Mouse (Mus musculus) mammary gland, adult 2 months (tissue): ENCODE results near the gene Olfr849. TPM values are rescaled to one million over a fixed set of nuclear protein-coding genes. Genes with fewer than 3 reads are reported as not detected.

ENCODE experiments used
- polyA plus RNA-seq: library from polyadenylated mRNA; depleted of rRNA; stranded (reverse); fragments of >200 nt; gene quantifications from 2 replicates; pipeline ENCODE4 v1.2.3, GENCODE M21; 2012; ENCODE audit warnings: low replicate concordance; rRNA removed

Olfr849 gene
- not detected in 2 replicates for polyA plus RNA-seq

GRCm38 (mm10) chr9:19439966-19440365, at the start of gene Olfr849:
Gene Olfr849 (plus strand): TSS chr9:19440266.

DNA sequence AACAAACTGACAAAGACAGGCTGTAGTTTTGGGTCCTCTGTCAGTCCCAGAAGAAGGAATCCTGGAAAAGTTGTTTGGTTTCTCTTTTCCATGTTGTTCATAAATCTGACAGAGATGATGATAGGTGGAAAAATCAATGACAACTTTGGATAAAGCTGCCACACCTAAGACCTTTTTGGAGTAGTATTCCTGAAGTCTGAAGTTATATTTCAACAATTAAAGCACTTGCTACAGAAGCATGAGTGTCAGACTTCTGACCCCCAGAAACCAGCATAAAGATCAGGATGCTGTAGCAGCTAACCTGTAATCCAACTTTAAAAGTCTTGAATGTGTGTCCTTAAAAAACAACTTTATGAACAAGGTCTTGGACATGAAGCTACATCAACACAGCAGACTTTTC, 38.1 kb downstream of the Olfr849 start, which contains the start of gene Olfr850:
Olfr850 (minus strand) TSS at position 101 of the 400 bp plus-strand sequence.

GRCm38 (mm10) chr9:19492995-19493394, 52.9 kb downstream of the Olfr849 start, which contains the start of gene Olfr851:
Gene Olfr851 (plus strand): TSS chr9:19493295.

Other genes starting within 250 kb of the Olfr849 start
- gene Olfr843, start 188.3 kb upstream of the Olfr849 start, polyA plus RNA-seq = not detected in 2 replicates
- gene Olfr844, start 123.9 kb upstream of the Olfr849 start, polyA plus RNA-seq = not detected in 2 replicates
- gene Olfr845, start 103.8 kb upstream of the Olfr849 start, polyA plus RNA-seq = not detected in 2 replicates
- gene Olfr846, start 76.3 kb upstream of the Olfr849 start, polyA plus RNA-seq = not detected in 2 replicates
- gene Olfr847, start 61.6 kb upstream of the Olfr849 start, polyA plus RNA-seq = not detected in 2 replicates
- gene Olfr850, start 38.0 kb downstream of the Olfr849 start, polyA plus RNA-seq = not detected in 2 replicates
- gene Olfr851, start 53.0 kb downstream of the Olfr849 start, polyA plus RNA-seq = not detected in 2 replicates
- gene Olfr853, start 100.8 kb downstream of the Olfr849 start, polyA plus RNA-seq = not detected in 2 replicates
- gene Olfr854, start 127.1 kb downstream of the Olfr849 start, polyA plus RNA-seq = not detected in 2 replicates
- not detected in 2 replicates for gene Olfr855, start 142.4 kb downstream of the Olfr849 start, polyA plus RNA-seq
- gene Zfp317, start 181.8 kb downstream of the Olfr849 start, polyA plus RNA-seq = 5.2 and 13.6 TPM in 2 replicates